Mouse (Mus musculus): ENCODE results near the gene Zfhx3. TPM values are rescaled to one million over a fixed set of nuclear protein-coding genes. Genes with fewer than 3 reads are reported as not detected.

Gene Zfhx3
- polyA plus RNA-seq, 1 experiment from 2014 or later = 19.8 TPM

GRCm38 (mm10) chr8:108536911-108537351 is 594.5 kb downstream of the Zfhx3 start:
- Histone ChIP-seq H3K9me3 (ENCODE audit: low read depth, low read length) (no peaks in the 10 kb centered on the region), H3K4me1 (ENCODE audit: insufficient read depth) (0 out of 2 replicates have a peak, but pooled peaks cover 3% of the 10 kb centered on the region), H3K9ac (no peak overlapping the region), H3K27ac (ENCODE audit: low read depth) (no peak overlapping the region), H3K4me3 (ENCODE audit: low read depth, low read length) (no peak overlapping the region), H3K36me3 (ENCODE audit: insufficient read depth) (no peaks in the 10 kb centered on the region), H3K4me2 (no peak overlapping the region), H3K27me3 (ENCODE audit: insufficient read depth, low read length) (no peaks in the 10 kb centered on the region)
- no peak for TF ChIP-seq CTCF (IDR thresholded peaks at IDR 0.05; ENCODE audit: low read depth)
- WGBS = 58% methylated on average over 15 of the region's 15 CpGs
- no peak for DNase-seq
- no peak for ATAC-seq (ENCODE audit: insufficient read depth)

- 0 out of 2 replicates have a peak, but pooled peaks cover 3% of the 10 kb centered on the region for H3K4me1 ChIP-seq (ENCODE audit: insufficient read depth)
- no peaks in the 10 kb centered on the region for H3K27me3 ChIP-seq (ENCODE audit: insufficient read depth, low read length)
- no peaks in the 10 kb centered on the region for H3K36me3 ChIP-seq (ENCODE audit: insufficient read depth)
- no peak for TF ChIP-seq CTCF (IDR thresholded peaks at IDR 0.05; ENCODE audit: low read depth)
- no peak overlapping the region for H3K9ac ChIP-seq
- H3K4me3 ChIP-seq (ENCODE audit: low read depth, low read length) = no peak overlapping the region
- H3K4me2 ChIP-seq = peak overlapping the region; percentile 25
- ATAC-seq (ENCODE audit: insufficient read depth) (no peak), DNase-seq (peak; percentile 77)
- WGBS = 65% methylated on average over 25 of the region's 25 CpGs
- H3K9me3 ChIP-seq (ENCODE audit: low read depth, low read length) = no peaks in the 10 kb centered on the region
- H3K27ac ChIP-seq (ENCODE audit: low read depth) = no peak overlapping the region
Measured at GRCm38 (mm10) chr8:108537686-108538551, 595.5 kb downstream of the Zfhx3 start.

GRCm38 (mm10) chr8:108538929-108539555 is 596.6 kb downstream of the Zfhx3 start:
- 0 out of 2 replicates have a peak, but pooled peaks cover 3% of the 10 kb centered on the region for H3K4me1 ChIP-seq (ENCODE audit: insufficient read depth)
- no peak for DNase-seq
- no peak overlapping the region for H3K27ac ChIP-seq (ENCODE audit: low read depth)
- ATAC-seq (ENCODE audit: insufficient read depth) = no peak
- 41% methylated on average over 8 of the region's 8 CpGs for WGBS
- no peak overlapping the region for H3K9ac ChIP-seq
- H3K4me3 ChIP-seq (ENCODE audit: low read depth, low read length) = no peak overlapping the region
- H3K27me3 ChIP-seq (ENCODE audit: insufficient read depth, low read length) = no peaks in the 10 kb centered on the region
- H3K36me3 ChIP-seq (ENCODE audit: insufficient read depth) = no peaks in the 10 kb centered on the region
- no peak for TF ChIP-seq CTCF (IDR thresholded peaks at IDR 0.05; ENCODE audit: low read depth)
- H3K9me3 ChIP-seq (ENCODE audit: low read depth, low read length) = no peaks in the 10 kb centered on the region
- no peak overlapping the region for H3K4me2 ChIP-seq

GRCm38 (mm10) chr8:108552518-108552917 is 610.1 kb downstream of the Zfhx3 start:
- no peak overlapping the region for H3K27ac ChIP-seq (ENCODE audit: low read depth)
- H3K27me3 ChIP-seq (ENCODE audit: insufficient read depth, low read length) = no peaks in the 10 kb centered on the region
- DNase-seq (peak; percentile 70), ATAC-seq (ENCODE audit: insufficient read depth) (peak; percentile 18; the same call in 1 of the 2 replicates)
- 49% methylated on average over 8 of the region's 8 CpGs for WGBS
- no peaks in the 10 kb centered on the region for H3K9me3 ChIP-seq (ENCODE audit: low read depth, low read length)
- H3K4me3 ChIP-seq (ENCODE audit: low read depth, low read length) = no peak overlapping the region
- TF ChIP-seq CTCF (IDR thresholded peaks at IDR 0.05; ENCODE audit: low read depth) = no peak
- no peak overlapping the region for H3K4me2 ChIP-seq
- H3K9ac ChIP-seq = no peak overlapping the region
- no peaks in the 10 kb centered on the region for H3K36me3 ChIP-seq (ENCODE audit: insufficient read depth)
- peaks cover 10% of the 10 kb centered on the region; the same call in 1 of the 2 replicates for H3K4me1 ChIP-seq (ENCODE audit: insufficient read depth)

- H3K9ac ChIP-seq = no peak overlapping the region
- no peak for TF ChIP-seq CTCF (IDR thresholded peaks at IDR 0.05; ENCODE audit: low read depth)
- no peak overlapping the region for H3K4me3 ChIP-seq (ENCODE audit: low read depth, low read length)
- H3K9me3 ChIP-seq (ENCODE audit: low read depth, low read length) = no peaks in the 10 kb centered on the region
- ATAC-seq (ENCODE audit: insufficient read depth) = peak; percentile 72
- H3K27ac ChIP-seq (ENCODE audit: low read depth) = no peak overlapping the region
- H3K27me3 ChIP-seq (ENCODE audit: insufficient read depth, low read length) = no peaks in the 10 kb centered on the region
- WGBS = 43% methylated on average over 11 of the region's 11 CpGs
- DNase-seq = peak; percentile 71
- no peaks in the 10 kb centered on the region for H3K36me3 ChIP-seq (ENCODE audit: insufficient read depth)
- H3K4me2 ChIP-seq = no peak overlapping the region
- peaks cover 10% of the 10 kb centered on the region; the same call in 1 of the 2 replicates for H3K4me1 ChIP-seq (ENCODE audit: insufficient read depth)
Measured at GRCm38 (mm10) chr8:108553808-108554577, 611.5 kb downstream of the Zfhx3 start.

GRCm38 (mm10) chr8:108554578-108555245 is 612.3 kb downstream of the Zfhx3 start:
- no peak for DNase-seq
- H3K27ac ChIP-seq (ENCODE audit: low read depth) = no peak overlapping the region
- TF ChIP-seq CTCF (IDR thresholded peaks at IDR 0.05; ENCODE audit: low read depth) = no peak

More at GRCm38 (mm10) chr8:108554578-108555245, 612.3 kb downstream of the Zfhx3 start:
- H3K9ac ChIP-seq = no peak overlapping the region
- no peak overlapping the region for H3K4me2 ChIP-seq
- ATAC-seq (ENCODE audit: insufficient read depth) = no peak
- no peaks in the 10 kb centered on the region for H3K27me3 ChIP-seq (ENCODE audit: insufficient read depth, low read length)
- no peak overlapping the region for H3K4me3 ChIP-seq (ENCODE audit: low read depth, low read length)
- no peaks in the 10 kb centered on the region for H3K36me3 ChIP-seq (ENCODE audit: insufficient read depth)
- WGBS = 70% methylated on average over 12 of the region's 12 CpGs
- peaks cover 10% of the 10 kb centered on the region; the same call in 1 of the 2 replicates for H3K4me1 ChIP-seq (ENCODE audit: insufficient read depth)
- H3K9me3 ChIP-seq (ENCODE audit: low read depth, low read length) = no peaks in the 10 kb centered on the region

All from lung, embryonic 14.5 days (tissue).